Mouse (Mus musculus) stomach, postnatal 0 days (tissue): ENCODE measurements around the gene Olfr465-ps1.

Experiments used
- CTCF ChIP-seq: IDR thresholded peaks from 2 replicates; pipeline ENCODE4 v1.5.1; 2016; ENCODE audit warnings: antibody characterized with exemption, low read depth, mild to moderate bottlenecking, moderate library complexity
- EP300 ChIP-seq: optimal IDR thresholded peaks from 2 replicates; pipeline ENCODE3; 2016; ENCODE audit warnings: antibody characterized with exemption

- TF ChIP-seq CTCF (no peak), EP300 (no peak)
Observed at GRCm38 (mm10) chr13:65101232-65101631, 36.7 kb upstream of the Olfr465-ps1 start.
